Mouse (Mus musculus) kidney, adult 18-20 months (tissue): ENCODE results near the gene Junb.

Experiments used
- DNase-seq: peaks from one replicate; pipeline ENCODE4 v3.0.0; 2021

The Junb gene

GRCm38 (mm10) chr8:84987388-84987787 is 8.9 kb upstream of the Junb start:
- no peak for DNase-seq

- no peak for DNase-seq
These were observed 7.9 kb upstream of the Junb start for GRCm38 (mm10) chr8:84986379-84986945.

DNA sequence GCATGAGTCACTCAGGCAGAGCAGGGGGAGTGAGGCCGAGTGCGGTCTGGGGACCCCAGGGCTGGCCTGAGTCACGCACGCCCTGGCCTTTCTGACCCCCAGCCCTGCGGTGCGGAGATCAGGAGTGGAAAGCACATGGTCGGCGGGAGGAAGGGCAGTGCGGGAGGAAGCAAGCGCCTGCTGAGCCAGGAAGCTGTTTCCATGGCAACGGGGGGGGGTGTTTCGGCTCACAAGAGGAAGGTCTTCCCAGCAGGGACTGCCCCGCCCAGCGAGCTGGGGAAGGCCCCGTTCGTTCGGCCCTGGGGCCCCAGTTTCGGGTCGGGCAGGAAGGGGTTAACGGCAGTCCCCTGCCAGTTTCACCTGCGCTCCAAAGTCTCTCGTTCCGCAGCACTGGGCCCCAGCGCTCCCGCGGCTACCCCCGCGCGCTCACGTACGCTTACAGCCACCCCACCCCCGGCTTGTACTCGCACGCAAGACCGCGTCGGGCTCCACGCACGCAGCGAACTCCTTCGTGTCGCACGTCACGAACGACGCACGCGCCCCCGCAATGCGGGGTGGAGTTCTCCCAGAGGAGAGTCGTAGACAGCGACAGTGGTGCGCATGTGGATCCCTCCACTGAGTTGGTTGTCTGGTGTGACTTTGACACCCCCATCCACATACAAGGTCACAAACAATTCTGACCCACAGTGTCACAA is 7.3 kb upstream of the Junb start:
- peak; percentile 91 for DNase-seq

- DNase-seq = no peak
These were observed 6.6 kb upstream of the Junb start for GRCm38 (mm10) chr8:84985049-84985683.

GRCm38 (mm10) chr8:84984294-84985048 is 6.0 kb upstream of the Junb start:
- peak; percentile 73 for DNase-seq

GRCm38 (mm10) chr8:84982499-84983011 is 4.0 kb upstream of the Junb start:
- no peak for DNase-seq

- DNase-seq = peak; percentile 57
These were observed 3.4 kb upstream of the Junb start for GRCm38 (mm10) chr8:84981644-84982498.

- DNase-seq = peak; percentile 93
These were observed 2.3 kb upstream of the Junb start for GRCm38 (mm10) chr8:84980622-84981358.

DNA sequence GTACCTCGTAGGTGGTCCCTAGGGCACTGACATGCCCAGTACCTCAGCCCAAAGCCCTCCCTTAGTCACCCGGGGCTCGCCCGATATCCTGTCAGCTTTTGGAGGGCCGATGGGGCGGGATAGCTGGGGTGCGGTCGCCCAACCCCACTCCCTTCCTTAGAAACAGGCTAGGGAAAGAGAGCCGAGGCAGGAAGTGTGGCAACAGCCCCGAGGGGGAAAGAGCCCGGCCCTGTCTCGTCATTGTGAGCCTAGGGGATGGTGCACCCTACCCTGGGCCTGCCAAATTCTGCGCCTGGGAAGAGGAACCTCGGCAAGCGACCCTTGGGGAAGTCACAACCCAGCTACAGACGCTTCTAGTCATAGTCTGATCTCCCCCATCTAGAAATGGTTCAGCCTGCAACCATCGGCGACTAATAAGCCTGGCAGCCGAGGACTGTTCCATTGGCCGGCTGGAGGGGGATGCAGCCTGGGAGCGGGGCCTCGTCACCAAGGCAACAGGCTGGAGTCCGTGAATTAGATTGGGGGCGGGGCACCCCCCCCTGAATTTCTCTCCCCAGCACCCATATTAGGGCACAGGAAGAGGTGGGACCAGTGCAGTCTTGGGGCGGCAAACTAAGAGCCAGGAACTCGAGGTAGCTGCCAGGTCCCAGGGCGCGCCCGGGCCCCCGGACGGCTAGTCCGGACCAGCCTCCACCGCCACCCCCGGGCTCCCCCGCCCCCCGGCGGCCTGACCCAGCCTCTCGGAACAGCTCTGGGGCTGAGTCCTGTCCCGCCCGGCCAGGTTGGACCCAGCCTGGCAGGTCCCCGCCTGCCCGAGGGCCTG is 1.3 kb upstream of the Junb start:
- peak; percentile 95 for DNase-seq

DNA sequence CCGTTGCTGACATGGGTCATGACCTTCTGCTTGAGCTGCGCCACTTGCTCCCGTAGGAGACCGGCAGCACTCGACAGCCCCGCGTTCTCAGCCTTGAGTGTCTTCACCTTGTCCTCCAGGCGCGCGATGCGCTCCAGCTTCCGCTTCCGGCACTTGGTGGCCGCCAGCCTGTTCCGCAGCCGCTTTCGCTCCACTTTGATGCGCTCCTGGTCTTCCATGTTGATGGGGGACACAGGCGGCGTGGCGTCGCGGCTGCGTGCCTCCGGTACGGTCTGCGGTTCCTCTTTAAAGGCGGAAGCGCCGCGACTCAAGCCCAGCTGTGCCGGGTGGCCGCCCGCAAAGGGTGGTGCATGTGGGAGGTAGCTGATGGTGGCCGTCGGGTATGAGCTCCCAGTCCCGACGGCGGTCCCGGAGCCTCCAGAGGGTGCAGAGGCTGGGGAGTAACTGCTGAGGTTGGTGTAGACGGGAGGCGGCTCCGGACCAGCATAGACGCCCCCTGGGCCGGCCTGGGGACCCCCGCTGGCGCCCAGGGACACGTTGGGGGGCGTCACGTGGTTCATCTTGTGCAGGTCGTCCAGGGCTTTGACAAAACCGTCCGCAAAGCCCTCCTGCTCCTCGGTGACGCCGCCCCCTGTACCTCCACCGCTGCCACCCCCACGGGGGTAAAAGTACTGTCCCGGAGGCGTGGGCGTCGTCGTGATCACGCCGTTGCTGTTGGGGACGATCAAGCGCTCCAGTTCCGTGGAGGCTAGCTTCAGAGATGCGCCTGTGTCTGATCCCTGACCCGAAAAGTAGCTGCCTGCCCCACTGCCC is 877 bp downstream of the Junb start:
- DNase-seq = peak; percentile 75

GRCm38 (mm10) chr8:84976763-84977434 is 1.6 kb downstream of the Junb start:
- DNase-seq = no peak

DNA sequence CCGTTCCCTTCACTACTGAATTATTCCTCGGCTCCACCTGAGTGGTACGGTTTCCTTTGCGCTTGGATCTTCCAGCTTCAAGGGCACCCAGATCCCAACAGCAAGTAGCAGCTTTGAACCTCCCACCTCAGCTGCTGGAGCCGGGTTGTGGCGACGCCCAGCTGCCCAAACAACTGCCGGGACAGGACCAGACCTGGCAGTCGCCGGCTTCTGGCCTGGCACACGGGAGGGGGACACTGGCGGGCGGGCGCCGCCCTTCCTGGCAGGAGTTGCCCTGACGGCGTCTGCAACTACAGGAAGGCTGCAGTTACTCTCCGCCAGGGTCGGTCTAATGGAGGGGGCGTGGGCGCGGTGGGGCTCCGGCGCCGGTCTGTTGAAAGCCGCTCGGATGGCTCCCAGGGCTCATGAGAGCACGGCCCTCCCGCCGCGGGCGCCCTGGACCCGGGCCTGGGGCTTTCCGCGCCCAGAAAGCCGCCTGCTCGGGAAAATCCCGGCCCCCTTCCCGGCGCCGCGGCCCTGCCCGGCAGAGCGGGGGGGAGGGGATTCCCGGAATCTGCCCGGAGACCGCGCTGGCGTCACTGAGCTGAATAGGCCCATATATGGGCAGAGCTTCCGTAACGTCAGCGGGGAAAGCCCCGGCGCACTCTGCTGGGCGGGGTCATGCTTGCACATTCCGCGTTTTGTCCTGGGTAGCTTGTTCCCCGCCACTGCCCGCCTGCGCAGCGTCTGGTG is 2.3 kb downstream of the Junb start:
- DNase-seq = peak; percentile 97

GRCm38 (mm10) chr8:84975434-84975833 is 3.1 kb downstream of the Junb start:
- DNase-seq = peak; percentile 72

DNA sequence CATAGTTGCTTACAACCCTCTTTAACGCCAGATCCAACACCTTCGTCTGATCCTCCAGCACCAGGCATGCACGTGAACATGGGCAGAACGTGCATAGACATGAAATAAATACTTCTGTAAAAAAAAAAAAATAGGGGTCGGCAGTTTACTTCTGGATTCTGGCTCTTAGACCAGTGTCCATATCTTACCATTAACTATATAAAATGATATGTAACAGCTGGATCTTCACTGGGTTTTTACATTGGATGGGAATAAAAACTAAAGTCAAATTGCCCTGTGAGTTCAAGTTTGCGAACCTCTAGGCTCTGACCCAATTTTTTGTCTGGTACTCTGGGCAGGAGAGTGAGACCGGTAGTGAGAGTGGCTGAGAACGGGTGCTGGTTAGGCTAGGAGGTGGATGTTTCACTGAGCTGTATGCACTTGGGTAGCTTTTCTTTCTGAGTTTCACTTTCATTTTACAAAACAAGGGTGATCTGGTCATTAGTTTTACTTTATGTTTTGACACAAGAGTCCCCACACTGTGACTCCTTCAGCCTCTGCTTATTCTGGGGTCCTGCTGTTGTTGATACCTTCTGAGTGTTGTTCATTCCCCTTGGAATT is 3.9 kb downstream of the Junb start:
- no peak for DNase-seq

- peak; percentile 63 for DNase-seq
These were observed 4.5 kb downstream of the Junb start for GRCm38 (mm10) chr8:84973803-84974542.

DNA sequence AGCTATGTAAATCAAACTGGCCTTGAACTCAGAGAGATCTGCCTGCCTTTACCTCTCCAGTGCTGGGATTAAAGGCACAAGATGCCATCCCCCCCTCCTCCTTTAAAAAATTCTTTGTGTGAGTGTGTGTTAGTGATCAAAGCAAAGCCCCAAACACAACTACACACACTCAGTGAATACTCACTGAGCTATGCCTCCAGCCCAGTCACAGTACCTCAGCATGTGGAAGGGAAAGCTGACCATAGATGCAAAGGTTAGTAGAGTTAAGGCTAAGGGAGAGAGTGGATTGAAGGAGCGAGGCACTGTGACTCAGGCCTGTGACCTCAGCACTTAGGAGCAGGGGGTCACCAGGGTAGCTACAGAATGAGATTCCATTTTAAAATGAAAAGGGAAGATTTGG is 5.4 kb downstream of the Junb start:
- no peak for DNase-seq

DNA sequence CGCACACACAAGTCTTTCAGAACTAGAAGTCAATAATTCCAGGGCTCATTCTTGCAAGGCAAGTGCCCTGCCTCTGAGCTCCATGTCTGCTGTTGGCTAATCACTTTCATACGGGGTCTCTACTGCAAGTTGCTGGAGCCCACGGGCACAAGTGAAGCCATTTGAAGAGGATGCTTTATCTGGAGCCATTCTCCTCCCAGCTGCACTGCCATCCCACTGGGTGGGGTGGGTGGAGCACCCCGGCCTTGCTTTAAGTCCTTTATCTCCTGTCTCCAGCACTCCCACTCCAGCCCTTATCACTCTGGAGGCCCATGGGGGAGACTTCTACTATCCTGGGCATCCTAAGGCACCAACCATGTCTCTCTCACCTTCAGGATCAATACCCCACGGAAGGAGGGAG is 7.6 kb downstream of the Junb start:
- no peak for DNase-seq
